Mouse (Mus musculus) adipocyte (in vitro differentiated cells): ENCODE results near the gene Rrbp1.

Source experiments
- DNase-seq: peaks from one replicate; pipeline ENCODE4 v3.0.0-alpha.2; 2016; ENCODE audit warnings: low spot score

The Rrbp1 gene

DNA sequence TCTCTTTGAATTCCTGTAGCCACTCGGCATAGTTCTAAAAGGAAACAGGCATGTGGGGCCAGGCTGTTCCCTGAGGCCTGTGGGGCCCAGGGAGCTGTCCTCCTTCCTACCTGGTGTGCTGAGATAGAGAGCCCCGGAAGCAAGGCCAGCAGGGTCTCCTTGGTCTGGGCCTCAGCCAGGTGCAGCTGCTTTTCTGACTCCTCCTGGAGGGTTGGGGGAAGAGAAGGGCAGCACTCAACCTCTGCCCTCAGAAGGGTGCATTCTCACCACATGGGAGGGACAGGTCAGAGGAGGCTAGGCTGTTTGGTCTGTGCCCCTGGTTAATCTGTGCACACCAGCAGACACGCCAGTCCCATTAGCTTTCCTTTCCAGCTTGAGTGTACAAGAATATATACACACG lies 56.1 kb downstream of the Rrbp1 start:
- no peak for DNase-seq

DNA sequence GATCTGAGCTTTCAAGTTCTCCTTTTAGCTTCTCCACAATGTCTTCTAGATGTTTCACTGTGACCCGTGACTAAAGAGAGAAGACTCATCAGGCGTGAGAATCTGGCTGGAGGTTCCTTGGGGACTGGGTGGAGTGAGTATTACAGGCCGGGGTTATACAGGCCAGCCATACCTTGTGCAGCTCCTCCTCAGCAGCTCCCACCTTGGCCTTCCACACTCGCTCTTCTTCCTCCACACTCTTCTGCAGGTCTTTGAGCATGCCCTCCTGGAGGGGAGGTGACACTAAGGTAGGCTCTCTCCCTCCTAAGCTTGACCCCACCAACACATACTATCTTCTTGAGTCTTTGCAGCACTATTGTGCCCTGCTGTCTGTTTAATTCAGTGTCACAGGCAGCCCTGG lies 57.1 kb downstream of the Rrbp1 start:
- DNase-seq, result no peak

DNA sequence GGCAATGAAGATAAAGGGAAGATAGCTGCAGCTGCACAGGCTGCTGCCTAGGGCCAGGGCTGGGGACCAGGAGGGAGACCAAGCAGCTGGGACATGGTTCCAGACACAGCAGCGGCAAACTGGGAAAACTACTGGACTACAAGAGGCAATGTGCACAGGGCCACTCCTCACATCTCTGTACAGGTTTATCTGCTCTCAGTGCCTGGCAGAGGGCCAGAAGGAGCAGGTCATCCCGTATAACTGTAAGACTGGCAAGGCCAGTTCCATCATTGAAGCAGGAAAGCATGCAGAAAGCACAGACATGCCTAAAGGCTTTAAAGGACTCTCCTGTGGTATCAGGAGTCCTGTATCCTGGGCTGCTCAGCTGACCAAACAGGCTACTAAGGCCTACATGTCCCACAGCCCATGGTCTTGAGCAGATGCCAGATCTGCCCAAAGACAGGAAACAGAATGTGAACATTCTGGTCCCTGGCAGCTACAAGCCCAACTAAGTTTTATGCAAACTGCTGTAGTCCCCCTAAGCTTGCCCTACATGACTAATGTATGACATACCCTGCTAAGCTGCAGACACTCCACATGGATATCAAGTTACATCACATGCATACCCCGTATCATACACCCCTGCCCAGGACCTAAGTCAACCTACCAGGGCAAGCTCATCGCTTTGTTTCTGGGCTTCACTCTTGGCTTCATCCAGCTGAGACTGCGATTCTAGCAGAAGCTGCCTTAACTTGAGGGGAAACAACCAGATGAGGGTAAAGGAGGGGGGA lies 59.3 kb downstream of the Rrbp1 start:
- DNase-seq, result no peak

DNA sequence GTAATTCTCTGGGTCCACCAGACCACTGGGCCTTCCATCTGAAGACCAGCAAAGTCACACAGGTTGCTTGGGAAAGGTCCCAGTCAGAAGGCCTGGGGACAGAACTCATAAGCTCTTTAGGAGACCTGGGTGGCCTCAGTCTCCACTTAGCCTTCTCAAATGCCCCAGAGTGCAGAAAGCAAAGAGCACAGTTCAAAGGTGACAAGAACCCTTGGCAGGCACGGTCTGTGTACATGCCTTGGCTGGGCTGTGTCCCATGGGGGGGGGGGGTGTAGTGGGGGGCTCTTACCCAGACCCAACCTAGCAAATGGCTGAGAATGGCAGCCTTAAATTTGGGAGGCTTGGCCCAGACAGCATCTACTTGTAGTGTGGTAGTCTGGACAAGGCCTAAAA lies 60.0 kb downstream of the Rrbp1 start:
- no peak for DNase-seq

DNA sequence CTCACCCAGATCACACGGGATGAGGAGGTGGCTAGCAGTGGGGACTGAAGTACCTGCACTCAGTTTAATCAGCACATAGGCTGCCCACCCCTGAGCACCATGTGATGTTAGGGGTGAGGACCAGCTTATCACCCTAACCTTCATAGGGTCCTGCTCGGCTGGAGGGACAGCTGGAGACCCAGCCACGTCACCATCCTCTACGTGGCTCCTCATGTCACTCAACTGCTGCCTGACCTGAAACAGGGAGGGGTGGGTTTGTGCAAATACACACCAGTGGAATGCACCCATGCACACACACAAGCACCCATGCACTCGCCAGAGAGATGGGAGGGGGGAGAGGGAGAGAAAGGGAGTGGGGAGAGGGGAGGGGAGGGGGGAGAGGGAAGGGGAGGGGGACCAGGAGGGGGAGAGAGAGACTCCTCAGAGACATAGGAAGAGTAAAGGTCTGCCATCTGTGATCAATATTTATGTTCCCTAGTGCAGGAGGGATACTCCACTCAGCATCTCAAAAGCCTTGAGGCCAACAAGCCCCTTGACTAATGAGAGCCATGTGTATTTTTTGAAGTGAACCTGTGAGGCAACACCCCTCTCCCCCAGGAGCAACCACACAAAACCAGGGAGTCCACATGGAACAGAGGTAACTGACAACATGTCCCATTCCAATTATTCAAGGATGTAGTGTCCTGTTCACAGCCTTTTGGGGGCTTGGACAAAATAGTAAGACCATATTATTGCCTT lies 60.6 kb downstream of the Rrbp1 start:
- no peak for DNase-seq

DNA sequence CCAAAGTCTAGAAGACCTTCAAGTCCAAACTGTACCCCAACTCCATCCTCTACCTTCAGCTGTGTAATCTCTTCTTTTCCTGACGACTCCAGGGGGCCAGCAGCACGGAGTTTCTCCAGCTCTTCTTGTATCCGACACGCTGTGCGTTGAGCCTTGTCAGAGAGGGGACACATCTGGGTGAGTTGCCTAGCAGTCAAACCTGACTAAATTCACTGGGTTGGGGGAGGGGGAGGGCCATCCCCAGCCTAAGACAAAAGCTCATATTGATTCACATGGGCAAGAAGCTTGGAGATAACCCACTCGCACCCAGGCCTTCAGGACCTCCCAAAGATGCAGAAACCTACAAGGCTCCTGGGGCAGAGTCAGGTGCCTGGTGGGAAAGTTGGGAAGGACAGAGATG lies 61.8 kb downstream of the Rrbp1 start:
- DNase-seq, result no peak

DNA sequence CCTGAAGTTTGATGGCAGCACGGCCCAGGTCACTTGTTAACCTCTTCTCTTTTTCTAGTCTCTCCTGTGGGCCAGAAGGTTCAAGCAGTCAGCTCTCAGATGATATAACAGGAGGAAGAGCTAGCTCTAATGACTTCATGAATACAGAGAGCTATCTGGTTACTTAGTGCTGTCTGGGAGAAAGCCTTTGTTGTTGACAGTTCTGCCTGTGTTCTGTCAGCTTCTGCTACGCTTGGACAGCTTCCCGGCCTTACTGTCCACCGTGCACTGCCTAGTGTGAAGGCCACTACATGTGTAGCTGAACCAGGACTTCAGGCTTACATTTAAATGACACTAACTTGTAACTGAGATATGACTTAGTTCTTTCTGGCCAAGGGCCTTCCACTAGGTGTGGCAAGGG lies 62.6 kb downstream of the Rrbp1 start:
- DNase-seq, result no peak

DNA sequence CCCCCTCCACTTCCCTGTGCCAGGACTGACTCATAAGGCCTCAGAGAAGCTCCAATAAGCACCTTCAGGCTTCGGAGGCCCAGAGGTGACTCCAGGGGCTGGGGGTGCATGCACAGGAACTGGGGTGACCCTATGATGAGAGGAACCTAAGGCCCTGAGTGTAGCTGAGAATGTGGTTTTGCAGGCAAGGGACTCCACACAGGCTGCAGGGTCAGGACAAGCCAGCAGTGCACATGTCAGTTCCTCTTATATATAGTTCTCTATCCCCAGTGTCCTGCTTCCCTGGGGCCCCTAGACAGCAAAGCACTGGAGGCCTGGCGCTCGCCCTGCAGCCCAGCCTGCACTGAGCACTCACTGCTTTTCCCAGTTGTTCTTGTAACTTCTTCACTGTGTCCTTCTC lies 63.1 kb downstream of the Rrbp1 start:
- DNase-seq, result no peak

DNA sequence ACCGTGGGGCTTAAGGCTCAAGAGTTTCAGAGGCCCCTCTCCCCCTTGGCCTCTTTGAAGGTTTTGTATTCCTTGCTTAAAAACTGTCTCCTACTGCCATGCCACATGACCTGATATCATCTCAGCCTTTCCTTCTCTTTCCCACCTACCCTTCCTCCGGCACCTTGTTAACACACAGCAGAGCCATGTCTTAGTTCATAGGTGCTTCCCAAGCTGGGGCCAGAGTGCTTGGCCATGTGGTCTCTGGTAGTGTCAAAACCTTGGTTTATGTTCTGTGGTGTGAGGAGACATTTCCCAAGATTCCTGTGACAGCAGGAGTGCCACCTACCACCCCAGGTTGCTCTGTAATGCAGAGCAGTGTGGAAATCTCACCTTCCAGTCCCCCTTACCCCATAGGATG lies 64.7 kb downstream of the Rrbp1 start:
- no peak for DNase-seq

DNA sequence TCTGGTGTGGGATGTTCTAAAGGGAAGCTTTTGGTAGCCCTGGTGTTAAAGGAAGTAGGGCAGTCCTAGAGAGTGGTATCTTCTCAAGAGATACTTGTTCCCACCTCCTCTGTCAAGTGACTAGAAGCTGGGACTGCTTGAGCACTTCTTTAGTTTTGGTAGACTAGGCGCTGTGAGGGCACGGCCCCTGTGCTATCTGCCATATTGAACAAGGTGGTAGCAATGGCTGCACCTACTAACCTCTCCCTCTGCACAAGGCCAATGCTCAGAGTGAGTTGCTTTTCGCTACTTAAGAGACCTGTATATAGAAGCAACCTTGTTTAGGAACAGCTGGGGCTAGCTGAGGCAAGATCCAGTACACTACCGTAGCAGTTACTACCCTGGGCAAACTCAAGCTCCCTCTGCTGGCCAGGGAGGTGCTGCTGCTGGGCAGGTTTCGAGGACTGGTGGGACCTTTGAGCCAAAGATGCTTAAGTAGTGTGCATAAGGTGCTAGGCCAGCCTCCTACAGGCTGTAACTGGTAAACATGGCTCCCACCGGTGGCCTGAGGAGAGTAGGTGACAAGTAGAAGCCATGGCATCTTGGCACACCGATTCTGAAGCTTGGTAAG lies 65.5 kb downstream of the Rrbp1 start:
- DNase-seq, result peak; percentile 53

DNA sequence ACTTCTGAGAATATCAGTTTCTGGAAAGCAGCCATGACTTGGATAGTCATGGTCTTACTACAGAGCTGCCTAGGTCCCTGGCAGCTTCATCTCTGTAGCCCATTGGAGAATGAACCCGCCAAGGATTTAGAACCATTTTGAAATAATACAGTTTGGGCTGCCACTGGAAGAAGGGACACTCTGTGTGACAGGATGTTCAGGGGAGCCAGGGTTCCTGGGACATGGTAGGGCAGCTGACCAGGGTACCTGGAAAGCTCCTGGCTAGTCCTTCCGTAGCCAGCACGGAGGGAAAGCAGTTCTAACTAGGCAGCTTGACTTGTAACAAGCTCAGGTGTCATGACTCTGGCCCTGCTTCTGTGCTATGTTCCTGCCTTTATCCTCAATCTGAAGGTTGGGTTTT lies 66.3 kb downstream of the Rrbp1 start:
- DNase-seq, result no peak

DNA sequence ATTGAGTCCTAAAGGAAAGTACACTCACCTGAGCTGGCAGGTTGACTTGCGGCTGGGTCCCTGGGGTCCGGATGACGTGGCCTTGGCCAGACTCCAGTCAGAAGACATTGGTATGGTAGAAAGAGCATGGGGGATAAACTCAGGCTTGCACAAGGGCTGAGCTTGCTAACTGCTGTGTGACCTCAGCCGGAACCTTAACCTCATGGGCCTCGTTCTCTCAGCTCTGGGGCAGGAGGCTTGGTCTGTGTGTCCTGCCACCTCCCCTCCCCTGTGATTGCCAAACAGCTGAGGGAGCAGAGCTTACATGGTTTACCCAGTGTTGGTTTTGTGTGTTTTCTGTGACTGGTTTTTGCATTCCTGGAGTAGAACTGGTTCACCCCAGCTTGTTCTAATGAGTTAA lies 70.7 kb downstream of the Rrbp1 start:
- peak; percentile 49 for DNase-seq

DNA sequence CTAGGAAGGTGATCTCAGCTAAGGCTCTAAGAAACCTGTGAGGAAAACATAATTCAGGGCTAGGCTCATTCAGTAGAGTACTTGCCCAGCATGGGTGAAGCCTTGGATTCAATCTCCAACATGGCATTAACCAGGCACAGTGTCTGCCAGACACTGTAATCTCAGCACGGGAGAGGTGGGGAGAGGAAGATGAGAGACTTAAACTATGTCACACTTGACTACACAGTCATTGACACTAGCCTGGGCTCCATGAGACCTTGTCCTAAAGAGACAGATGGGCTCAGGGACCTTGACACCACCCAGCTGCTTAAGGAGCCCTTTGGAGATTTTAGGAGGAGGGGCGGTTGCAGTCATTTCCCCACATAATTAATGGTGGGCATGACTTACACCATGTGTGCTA lies 73.2 kb downstream of the Rrbp1 start:
- no peak for DNase-seq

DNA sequence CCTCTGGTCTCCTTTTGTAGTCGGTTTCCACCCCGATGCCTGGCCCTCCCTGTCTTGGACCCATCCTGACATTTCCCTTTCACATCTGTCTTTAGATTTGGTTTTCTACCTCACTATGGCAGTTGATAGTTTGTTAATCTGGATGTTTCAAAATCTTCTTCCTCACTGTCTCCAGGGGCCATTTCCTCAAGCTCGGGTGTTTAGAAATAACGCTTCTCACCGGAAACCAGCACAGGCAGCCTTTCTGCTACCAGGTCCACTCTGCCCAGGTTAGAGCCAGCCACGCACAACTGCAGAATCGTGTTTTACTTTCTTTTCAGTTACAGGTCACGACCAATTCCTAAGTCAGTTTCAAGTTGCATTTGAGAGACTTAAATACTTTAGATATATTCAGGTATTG lies 76.6 kb downstream of the Rrbp1 start:
- no peak for DNase-seq

DNA sequence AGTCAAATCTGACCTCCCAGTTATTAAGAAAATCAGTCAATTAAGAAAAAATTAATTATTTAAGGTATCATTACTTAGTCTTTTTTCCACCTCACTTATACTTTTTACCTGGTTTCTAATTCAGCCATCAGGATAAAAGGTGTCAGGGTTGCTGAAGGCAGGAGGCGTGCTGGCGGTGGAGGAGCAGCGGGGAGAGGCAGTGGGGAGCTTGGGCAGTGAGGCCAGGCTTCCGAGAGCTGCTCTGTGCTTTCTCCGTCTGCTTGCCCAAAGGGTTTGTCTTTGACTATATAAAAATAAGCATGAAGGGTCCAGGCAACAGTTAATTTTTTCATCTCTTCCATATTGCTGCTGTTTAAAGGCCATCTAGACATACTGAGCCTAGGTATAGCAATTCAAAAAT lies 77.5 kb downstream of the Rrbp1 start:
- DNase-seq, result no peak

DNA sequence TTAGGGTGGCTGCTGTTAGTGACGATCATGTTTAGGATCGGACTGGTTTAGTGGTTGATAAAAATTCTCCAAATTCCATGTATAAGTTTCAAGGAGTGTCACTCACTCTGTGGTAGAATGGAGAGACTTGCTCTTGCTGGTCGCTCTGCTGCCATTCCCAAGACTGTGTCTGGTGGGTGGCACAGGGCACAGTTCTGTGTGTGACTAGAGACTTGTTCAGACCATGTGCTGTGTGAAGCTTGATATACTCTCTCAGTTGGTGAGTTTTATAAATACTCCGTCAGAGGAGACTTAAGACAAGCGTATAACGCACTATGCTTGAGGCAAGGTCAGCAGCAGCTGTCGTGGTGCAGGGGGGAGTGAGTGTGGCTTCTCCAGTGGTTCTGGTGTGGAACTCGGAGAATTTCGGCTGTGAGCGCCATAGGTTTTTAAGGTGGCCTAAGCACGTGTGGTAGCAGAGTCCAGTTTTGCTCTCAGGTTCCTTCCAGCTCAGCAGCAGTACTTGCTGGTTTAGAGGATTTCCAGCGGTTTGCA lies 78.7 kb downstream of the Rrbp1 start:
- DNase-seq, result no peak

DNA sequence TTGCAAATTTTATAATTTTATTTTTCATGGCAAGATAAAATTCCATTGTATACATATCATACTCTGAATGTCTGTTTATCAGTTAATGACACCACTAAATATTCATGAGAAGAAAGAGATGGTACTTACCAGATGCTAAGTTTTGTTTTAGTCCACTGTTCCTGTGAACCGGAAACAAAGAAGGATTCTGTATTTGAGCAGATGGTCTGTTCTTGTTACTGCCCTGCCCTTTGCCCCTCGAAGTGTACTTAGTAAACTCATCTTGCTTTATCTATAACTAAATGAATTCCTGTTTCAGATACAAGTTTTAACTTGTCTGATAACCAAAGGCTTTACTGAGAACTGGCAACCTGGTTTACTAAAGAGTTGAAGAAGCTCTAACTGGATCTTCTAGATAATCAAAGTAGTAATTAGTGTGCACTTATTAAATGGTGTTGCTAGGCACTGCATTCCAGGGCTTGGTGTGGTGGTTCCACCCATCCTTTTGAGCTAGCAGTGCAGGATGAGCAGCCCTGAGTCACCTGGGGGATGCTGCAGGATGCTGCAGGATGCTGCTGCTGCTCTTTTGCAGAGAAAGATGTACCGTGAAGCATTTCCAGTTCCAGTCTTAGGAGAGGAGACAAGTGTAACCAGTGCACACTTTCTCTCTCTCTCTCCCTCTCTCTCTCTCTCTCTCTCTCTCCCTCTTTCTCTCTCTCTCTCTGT lies 81.3 kb downstream of the Rrbp1 start:
- DNase-seq, result no peak

DNA sequence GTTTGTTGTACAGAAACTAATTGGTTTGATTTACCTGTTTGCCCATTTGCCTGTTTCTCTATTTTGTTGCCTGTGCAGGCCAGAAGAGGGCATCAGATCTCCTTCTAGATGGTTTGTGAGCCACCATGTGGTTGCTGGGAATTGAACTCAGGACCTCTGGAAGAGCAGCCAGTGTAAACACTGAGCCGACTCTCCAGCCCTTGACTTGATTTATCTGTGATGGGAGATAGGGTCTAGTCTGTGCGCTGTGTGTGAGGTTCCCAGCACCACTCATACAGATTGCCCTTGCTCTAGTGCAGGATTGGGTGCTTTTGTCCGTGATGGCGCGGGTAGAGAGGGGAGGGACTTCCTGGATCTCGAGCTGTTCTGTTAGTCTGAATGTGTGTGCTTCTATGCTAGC lies 85.2 kb downstream of the Rrbp1 start:
- no peak for DNase-seq

DNA sequence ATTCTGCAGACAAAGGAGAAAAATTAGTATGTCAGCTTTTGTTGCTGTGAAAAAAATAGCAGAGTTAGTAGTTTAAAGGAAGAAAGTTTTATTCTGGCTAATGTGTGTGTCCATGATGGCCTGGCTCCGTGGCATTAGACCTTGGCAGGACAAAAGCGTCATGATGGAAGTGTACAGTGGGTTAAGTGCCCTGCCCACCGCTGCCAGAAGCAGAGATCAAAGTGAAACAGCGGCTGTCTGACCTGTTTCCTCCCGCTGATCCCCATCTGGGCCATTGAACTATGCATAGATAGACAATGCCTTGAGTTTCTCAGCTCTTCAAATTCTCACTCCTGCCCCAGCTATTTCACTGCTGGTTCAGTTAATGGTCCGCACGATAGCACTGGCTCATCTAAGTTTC lies 87.0 kb downstream of the Rrbp1 start:
- DNase-seq, result no peak

DNA sequence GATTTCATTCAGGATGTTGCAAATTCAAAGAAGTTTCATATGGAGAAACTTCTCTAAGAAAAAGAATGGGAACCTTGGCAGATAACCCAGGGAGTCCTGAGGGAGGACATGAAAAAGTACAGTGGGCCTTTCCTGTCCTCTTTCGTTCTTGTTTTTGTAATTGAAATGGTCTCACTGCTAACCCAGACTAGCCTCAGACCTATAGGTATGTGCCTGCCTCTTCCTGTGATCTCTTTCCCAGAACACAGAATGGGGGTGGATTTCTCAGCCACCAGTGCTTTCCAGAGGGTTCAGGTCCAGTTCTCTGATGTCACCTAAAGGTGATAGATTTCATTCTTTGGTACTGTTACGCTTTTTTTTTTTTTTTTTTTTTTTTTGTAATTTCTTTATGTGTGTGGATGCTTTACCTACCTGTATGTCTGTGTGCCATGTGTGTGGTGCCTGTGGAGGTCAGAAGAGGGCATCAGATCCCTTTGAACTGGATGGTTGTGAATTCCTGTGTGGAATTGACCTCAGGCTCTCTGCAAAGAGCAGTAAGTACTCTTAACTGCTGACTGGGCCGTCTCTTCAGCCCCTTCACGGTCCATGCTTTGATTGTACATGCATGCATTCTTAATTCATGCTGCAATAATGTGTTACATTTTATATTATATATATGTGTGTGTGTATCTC lies 92.1 kb downstream of the Rrbp1 start:
- DNase-seq, result no peak

DNA sequence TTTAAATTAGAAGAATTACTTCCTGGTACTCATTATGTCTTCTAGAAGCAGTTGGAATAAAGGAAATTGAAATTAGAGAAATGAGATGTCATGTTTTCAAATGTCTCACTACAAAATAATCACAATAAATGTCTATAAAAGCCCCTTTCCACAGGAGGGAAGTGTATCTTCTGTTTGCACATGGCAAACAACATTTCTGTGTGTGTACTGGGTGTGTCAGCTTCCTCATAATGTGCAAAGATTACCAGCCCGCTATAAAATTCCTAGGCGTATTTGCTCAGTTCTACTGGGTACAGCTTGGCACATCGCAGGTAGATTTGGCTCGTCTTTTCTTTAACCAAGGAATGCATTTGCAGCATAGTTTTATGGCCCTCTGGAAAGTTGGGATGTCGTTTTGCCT lies 93.4 kb downstream of the Rrbp1 start:
- DNase-seq, result no peak

DNA sequence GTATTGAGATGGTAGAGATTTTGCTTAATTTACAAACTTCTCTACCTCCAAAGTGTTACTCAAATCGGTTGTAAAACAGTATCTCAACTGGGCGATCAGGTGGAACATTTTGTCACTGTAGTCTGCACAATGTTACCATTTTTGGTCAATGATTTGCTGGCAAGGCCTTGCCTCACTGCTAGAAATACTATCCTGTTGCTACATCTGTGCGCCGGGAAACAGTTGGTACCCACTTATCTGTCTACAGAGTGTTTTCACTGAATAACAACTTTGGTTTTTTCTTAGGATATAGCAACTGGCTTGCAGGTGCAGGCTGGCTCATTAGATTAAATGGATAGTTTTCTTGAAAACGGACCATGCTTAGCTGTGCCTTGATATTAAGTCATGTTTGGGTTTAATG lies 94.8 kb downstream of the Rrbp1 start:
- peak; percentile 67 for DNase-seq
